Mouse (Mus musculus) midbrain, postnatal 0 days (tissue): ENCODE measurements around the gene Me3. TPM values are rescaled to one million over a fixed set of nuclear protein-coding genes. Genes with fewer than 3 reads are reported as not detected.

Experiments used
- ATAC-seq: fragments of 200-750 bp; cut with Nextera tagmentation; 2 replicates; pipeline ENCODE4 v1.8.0; 2017; ENCODE audit warnings: moderate number of reproducible peaks, mild to moderate bottlenecking, moderate TSS enrichment, moderate library complexity; ENCODE audit not compliant: low FRiP score
- DNase-seq: peaks from one replicate; pipeline ENCODE4 v3.0.0-alpha.2; 2015; ENCODE audit warnings: low spot score
- H3K27ac ChIP-seq: fragments of 300-500 bp; sonication (generic); 2 replicates; pipeline ENCODE4 v1.5.1; 2014; ENCODE audit warnings: low read depth, mild to moderate bottlenecking, low read length, mixed read lengths
- H3K27me3 ChIP-seq: fragments of 300-500 bp; sonication (generic); 2 replicates; pipeline ENCODE4 v1.6.1; 2014; ENCODE audit warnings: low read length, control low read depth, mixed read lengths; ENCODE audit not compliant: insufficient read depth
- H3K36me3 ChIP-seq: fragments of 300-500 bp; sonication (generic); 2 replicates; pipeline ENCODE4 v1.6.1; 2014; ENCODE audit warnings: low read length, control low read depth, mixed read lengths; ENCODE audit not compliant: insufficient read depth
- H3K4me1 ChIP-seq: fragments of 300-500 bp; sonication (generic); 2 replicates; pipeline ENCODE4 v1.6.1; 2014; ENCODE audit warnings: mild to moderate bottlenecking, control low read depth, antibody characterized with exemption, low read length, mixed read lengths; ENCODE audit not compliant: insufficient read depth
- H3K4me2 ChIP-seq: fragments of 300-500 bp; sonication (generic); 2 replicates; pipeline ENCODE4 v1.6.1; 2014; ENCODE audit warnings: low read depth, mild to moderate bottlenecking, low read length, mixed read lengths; ENCODE audit not compliant: poor library complexity, severe bottlenecking
- H3K4me3 ChIP-seq: fragments of 300-500 bp; sonication (generic); 2 replicates; pipeline ENCODE4 v1.5.1; 2014; ENCODE audit warnings: low read depth, mild to moderate bottlenecking, low read length, moderate library complexity
- H3K9ac ChIP-seq: fragments of 300-500 bp; sonication (generic); replicated peaks from 2 replicates; pipeline ENCODE4 v1.6.1; 2014; ENCODE audit warnings: mild to moderate bottlenecking, low read length, moderate library complexity, mixed read lengths; ENCODE audit not compliant: poor library complexity, severe bottlenecking
- H3K9me3 ChIP-seq: fragments of 300-500 bp; sonication (generic); 2 replicates; pipeline ENCODE4 v1.6.1; 2016; ENCODE audit warnings: low read length, control low read depth
- CTCF ChIP-seq: IDR thresholded peaks from 2 replicates; pipeline ENCODE4 v1.5.1; 2016; ENCODE audit warnings: antibody characterized with exemption, mild to moderate bottlenecking
- WGBS: fragments of 180-500 bp; shearing (Covaris S2); extraction: QIAGEN DNeasy Blood & Tissue Kit; methylation state at CpG from one replicate; pipeline ENCODE4 v1.1.7; 2014; 5-methylcytosine and 5-hydroxymethylcytosine counted together
- polyA plus RNA-seq: library from polyadenylated mRNA; unstranded; fragments of >200 nt; fragmentation: Nextera tagmentation; extraction: Ambion mirVana; gene quantifications from 2 replicates; pipeline ENCODE4 v1.2.1, GENCODE M21; 2015
- total RNA-seq: library from RNA; depleted of rRNA; stranded (reverse); fragments of >200 nt; gene quantifications from 2 replicates; pipeline ENCODE4 v1.2.3, GENCODE M21; 2014; rRNA removed

Me3 gene
- total and polyA plus RNA-seq, 2 experiments from 2014 or later: 23.7 to 25.2 TPM

GRCm38 (mm10) chr7:89879686-89880085, 247.5 kb downstream of the Me3 start:
- Histone ChIP-seq H3K4me2 (no peak overlapping the region), H3K27me3 (no peaks in the 10 kb centered on the region), H3K9me3 (no peaks in the 10 kb centered on the region), H3K4me1 (no peaks in the 10 kb centered on the region), H3K9ac (no peak overlapping the region), H3K36me3 (no peaks in the 10 kb centered on the region), H3K27ac (no peak overlapping the region), H3K4me3 (no peak overlapping the region)
- 75% methylated on average over 1 of the region's 1 CpGs for WGBS
- TF ChIP-seq CTCF: no peak
- DNase-seq (no peak), ATAC-seq (no peak)

- H3K4me1 ChIP-seq: no peaks in the 10 kb centered on the region
- H3K36me3 ChIP-seq: no peaks in the 10 kb centered on the region
- H3K9ac ChIP-seq: no peak overlapping the region
- WGBS: 82% methylated on average over 3 of the region's 3 CpGs
- H3K27ac ChIP-seq: no peak overlapping the region
- no peak overlapping the region for H3K4me2 ChIP-seq
- no peak overlapping the region for H3K4me3 ChIP-seq
- H3K27me3 ChIP-seq: no peaks in the 10 kb centered on the region
- H3K9me3 ChIP-seq: no peaks in the 10 kb centered on the region
- ATAC-seq (no peak), DNase-seq (no peak)
- no peak for TF ChIP-seq CTCF
Observed at GRCm38 (mm10) chr7:89884551-89884950, 252.4 kb downstream of the Me3 start.

GRCm38 (mm10) chr7:89891412-89891811, 259.2 kb downstream of the Me3 start:
- 75% methylated on average over 5 of the region's 5 CpGs for WGBS
- H3K4me2 ChIP-seq: no peak overlapping the region
- no peaks in the 10 kb centered on the region for H3K27me3 ChIP-seq
- H3K9ac ChIP-seq: no peak overlapping the region
- H3K36me3 ChIP-seq: no peaks in the 10 kb centered on the region
- DNase-seq (no peak), ATAC-seq (no peak)
- no peak overlapping the region for H3K4me3 ChIP-seq
- no peak for TF ChIP-seq CTCF
- no peaks in the 10 kb centered on the region for H3K9me3 ChIP-seq
- H3K4me1 ChIP-seq: no peaks in the 10 kb centered on the region
- no peak overlapping the region for H3K27ac ChIP-seq

GRCm38 (mm10) chr7:89891856-89892255, 259.7 kb downstream of the Me3 start:
- Histone ChIP-seq H3K36me3 (no peaks in the 10 kb centered on the region), H3K27me3 (no peaks in the 10 kb centered on the region), H3K4me1 (no peaks in the 10 kb centered on the region), H3K4me2 (no peak overlapping the region), H3K9me3 (no peaks in the 10 kb centered on the region), H3K9ac (no peak overlapping the region), H3K4me3 (no peak overlapping the region), H3K27ac (no peak overlapping the region)
- DNase-seq (no peak), ATAC-seq (no peak)
- WGBS: 35% methylated on average over 4 of the region's 4 CpGs
- peak; percentile 34; the same call in 1 of the 2 replicates for TF ChIP-seq CTCF

- 81% methylated on average over 8 of the region's 8 CpGs for WGBS
- no peak overlapping the region for H3K9ac ChIP-seq
Observed at GRCm38 (mm10) chr7:89903007-89903406, 270.8 kb downstream of the Me3 start.

GRCm38 (mm10) chr7:89903442-89904343, 271.5 kb downstream of the Me3 start, which contains the start of gene Ccdc81:
Gene Ccdc81, minus strand, starts transcription at chr7:89903629.
- H3K27me3 ChIP-seq: no peaks in the 10 kb centered on the region
- H3K4me3 ChIP-seq: peak within 1 kb of the TSS; percentile 14; the same call in 1 of the 2 replicates
- ATAC-seq (peak; percentile 68; the same call in 1 of the 2 replicates), DNase-seq (peak; percentile 36)
- no peaks in the 10 kb centered on the region for H3K9me3 ChIP-seq
- H3K4me1 ChIP-seq: peaks cover 3% of the 10 kb centered on the region; the same call in 1 of the 2 replicates
- no peak within 1 kb of the TSS for H3K9ac ChIP-seq
- no peaks in the 10 kb centered on the region for H3K36me3 ChIP-seq
- TF ChIP-seq CTCF: no peak
- WGBS: 18% methylated on average over 21 of the region's 22 CpGs
- no peak within 1 kb of the TSS for H3K27ac ChIP-seq
- peak within 1 kb of the TSS; percentile 42 for H3K4me2 ChIP-seq

More at GRCm38 (mm10) chr7:89903007-89903406, 270.8 kb downstream of the Me3 start:
- H3K27me3 ChIP-seq: no peaks in the 10 kb centered on the region
- no peak overlapping the region for H3K27ac ChIP-seq
- H3K4me2 ChIP-seq: peak overlapping the region; percentile 42
- ATAC-seq (no peak), DNase-seq (no peak)
- no peaks in the 10 kb centered on the region for H3K9me3 ChIP-seq
- TF ChIP-seq CTCF: no peak
- no peaks in the 10 kb centered on the region for H3K36me3 ChIP-seq
- peaks cover 3% of the 10 kb centered on the region; the same call in 1 of the 2 replicates for H3K4me1 ChIP-seq
- H3K4me3 ChIP-seq: no peak overlapping the region

Other genes with a start within 250 kb of the Me3 start
- gene Tmem135, start 228.2 kb upstream of the Me3 start, total RNA-seq: 34.9 and 35.7 TPM in 2 replicates
- 28.7 and 33.5 TPM in 2 replicates for gene Tmem135, start 228.2 kb upstream of the Me3 start, polyA plus RNA-seq
- gene Fzd4, start 228.0 kb upstream of the Me3 start, total RNA-seq: 3.9 and 4.4 TPM in 2 replicates
- 1.2 and 1.5 TPM in 2 replicates for gene Fzd4, start 228.0 kb upstream of the Me3 start, polyA plus RNA-seq
- gene Prss23, start 105.2 kb upstream of the Me3 start, total RNA-seq: 6.8 and 10.1 TPM in 2 replicates
- 10.2 and 10.6 TPM in 2 replicates for gene Prss23, start 105.2 kb upstream of the Me3 start, polyA plus RNA-seq